ENCODE assay signal across 37 mouse cellular contexts in genomic region chr15:59974584-59974983, GRCm38 (mm10). TPM values are rescaled to one million over a fixed set of nuclear protein-coding genes. Genes with fewer than 3 reads are reported as not detected.
DNase-seq lines count a peak whose midpoint lies in the region; ATAC-seq and TF ChIP-seq lines count a peak whose summit lies in the region.
"Had no signal": no experiment of that assay in that cellular context is flagged by ENCODE, and none has a peak within 500 bp of the region (broad histone marks: within the 10 kb centered on the region; RNA-seq: fewer than 3 reads in every experiment).

No protein-coding gene starts in this region.

- ATAC-seq in forebrain, embryonic 16.5 days, result no peak
- ATAC-seq in forebrain, embryonic 14.5 days, result no peak; the same call in 1 of the 2 replicates
- no peak for ATAC-seq in midbrain, embryonic 16.5 days
- ATAC-seq: activated CD4-positive, CD25-positive, alpha-beta regulatory T cell, adult 4 months; lung, postnatal 0 days had no signal

- H3K4me1 ChIP-seq in forebrain, embryonic 16.5 days (replicated peaks; ENCODE audit: control insufficient read depth, insufficient read depth, low read length), result peaks cover 12% of the 10 kb centered on the region
- H3K4me1 ChIP-seq in forebrain, embryonic 14.5 days (ENCODE audit: control insufficient read depth, insufficient read depth, low read length), result peaks cover 16% of the 10 kb centered on the region
- H3K4me1 ChIP-seq in embryonic fibroblast, embryonic 13.5 days (ENCODE audit: control insufficient read depth, insufficient read depth, low read length), result peaks cover 10% of the 10 kb centered on the region
- no peaks in the 10 kb centered on the region for H3K4me1 ChIP-seq in midbrain, embryonic 16.5 days (ENCODE audit: control insufficient read depth, insufficient read depth, low read length)

- no peak for TF ChIP-seq CTCF in embryonic fibroblast, embryonic 13.5 days (IDR thresholded peaks at IDR 0.05; ENCODE audit: borderline replicate concordance, insufficient read depth, low read length)

- H3K27me3 ChIP-seq in forebrain, embryonic 16.5 days (replicated peaks; ENCODE audit: control insufficient read depth, insufficient read depth, low read length), result peaks cover 4% of the 10 kb centered on the region; the same call in 1 of the 2 replicates
- no peaks in the 10 kb centered on the region for H3K27me3 ChIP-seq in forebrain, embryonic 14.5 days (replicated peaks; ENCODE audit: control insufficient read depth, insufficient read depth, low read length)
- no peaks in the 10 kb centered on the region for H3K27me3 ChIP-seq in midbrain, embryonic 16.5 days (ENCODE audit: control insufficient read depth, insufficient read depth, low read depth, low read length)
- H3K27me3 ChIP-seq: CH12.LX; midbrain, embryonic 12.5 days had no signal

- H3K9me3 ChIP-seq in forebrain, embryonic 16.5 days (ENCODE audit: control insufficient read depth, low read length), result no peaks in the 10 kb centered on the region
- H3K9me3 ChIP-seq in forebrain, embryonic 14.5 days (replicated peaks; ENCODE audit: control insufficient read depth, low read length), result no peaks in the 10 kb centered on the region
- H3K9me3 ChIP-seq in midbrain, embryonic 16.5 days (replicated peaks; ENCODE audit: control insufficient read depth, low read length, poor library complexity, severe bottlenecking), result no peaks in the 10 kb centered on the region
- H3K9me3 ChIP-seq: G1E; midbrain, embryonic 12.5 days had no signal

- TF ChIP-seq POLR2A in embryonic fibroblast, embryonic 13.5 days (IDR thresholded peaks at IDR 0.05; ENCODE audit: low read depth, low read length), result no peak

- no peak overlapping the region for H3K4me3 ChIP-seq in forebrain, embryonic 16.5 days (replicated peaks; ENCODE audit: low read length)
- H3K4me3 ChIP-seq in forebrain, embryonic 14.5 days (ENCODE audit: low read depth, low read length), result no peak overlapping the region
- H3K4me3 ChIP-seq in embryonic fibroblast, embryonic 13.5 days (ENCODE audit: insufficient read depth, low read length), result no peak overlapping the region
- no peak overlapping the region for H3K4me3 ChIP-seq in midbrain, embryonic 16.5 days (ENCODE audit: low read depth, low read length)
- H3K4me3 ChIP-seq: midbrain, embryonic 12.5 days had no signal

- no peak for DNase-seq in forebrain, embryonic 14.5 days (ENCODE audit: low spot score)
- DNase-seq in Muller cell, postnatal 12 days (ENCODE audit: inconsistent ontology term), result peak; percentile 57
- peak; percentile 34 for DNase-seq in embryo, embryonic 11 days
- DNase-seq in c-Kit-positive CD71-positive TER-119-positive erythroid progenitor cells, embryonic 14.5 days (ENCODE audit: low spot score), result no peak
- DNase-seq in adrenal gland, postnatal 10 days, result no peak
- DNase-seq: adrenal gland, adult 8-10 months; B cell, adult 2 months; cerebellum, postnatal 10 days; gastrocnemius, postnatal 10 days; kidney, adult 2 months; kidney, postnatal 14 days; left cerebral cortex, postnatal 4 days; right cerebral cortex, postnatal 25 days; spleen, adult 18-20 months had no signal

- H3K36me3 ChIP-seq in forebrain, embryonic 16.5 days (ENCODE audit: control insufficient read depth, insufficient read depth), result no peaks in the 10 kb centered on the region
- H3K36me3 ChIP-seq in forebrain, embryonic 14.5 days (ENCODE audit: control insufficient read depth, insufficient read depth, low read length), result no peaks in the 10 kb centered on the region
- no peaks in the 10 kb centered on the region for H3K36me3 ChIP-seq in midbrain, embryonic 16.5 days (ENCODE audit: control insufficient read depth, insufficient read depth, low read length)
- H3K36me3 ChIP-seq: G1E; midbrain, embryonic 12.5 days had no signal

- 0 out of 2 replicates have a peak overlapping the region, but pooled peaks have one; percentile 28 for H3K27ac ChIP-seq in forebrain, embryonic 16.5 days (ENCODE audit: low read length)
- no peak overlapping the region for H3K27ac ChIP-seq in forebrain, embryonic 14.5 days (ENCODE audit: low read depth, low read length)
- H3K27ac ChIP-seq in embryonic fibroblast, embryonic 13.5 days (ENCODE audit: insufficient read depth, low read length), result peak overlapping the region; percentile 89
- no peak overlapping the region for H3K27ac ChIP-seq in midbrain, embryonic 16.5 days (ENCODE audit: low read length)
- H3K27ac ChIP-seq: hindbrain, embryonic 14.5 days; midbrain, embryonic 12.5 days had no signal

- no peak overlapping the region for H3K4me2 ChIP-seq in forebrain, embryonic 16.5 days (ENCODE audit: low read length)
- H3K4me2 ChIP-seq in forebrain, embryonic 14.5 days (ENCODE audit: low read length), result no peak overlapping the region
- no peak overlapping the region for H3K4me2 ChIP-seq in midbrain, embryonic 16.5 days (ENCODE audit: low read length)
- H3K4me2 ChIP-seq: hindbrain, embryonic 14.5 days; midbrain, embryonic 12.5 days had no signal

- 54% methylated on average over 5 of the region's 5 CpGs for WGBS in forebrain, embryonic 16.5 days
- 71% methylated on average over 5 of the region's 5 CpGs for WGBS in forebrain, embryonic 14.5 days
- WGBS in midbrain, embryonic 16.5 days, result 72% methylated on average over 5 of the region's 5 CpGs

- no peak overlapping the region for H3K9ac ChIP-seq in forebrain, embryonic 16.5 days (replicated peaks; ENCODE audit: low read depth, low read length)
- H3K9ac ChIP-seq in forebrain, embryonic 14.5 days (ENCODE audit: low read length), result no peak overlapping the region
- no peak overlapping the region for H3K9ac ChIP-seq in midbrain, embryonic 16.5 days (ENCODE audit: low read depth, low read length)
- H3K9ac ChIP-seq: hindbrain, embryonic 14.5 days; midbrain, embryonic 12.5 days had no signal

RNA-seq across cellular contexts. Expression of gene 4933412E24Rik, which starts 41.8 kb away (rescaled TPM):
- not detected in 2 replicates for polyA plus RNA-seq in forebrain, embryonic 16.5 days (2015; fragmentation: Nextera tagmentation; extraction: Ambion mirVana)
- polyA plus RNA-seq in forebrain, embryonic 14.5 days (2014; fragmentation: Nextera tagmentation; extraction: Ambion mirVana), result not detected in 2 replicates
- polyA plus RNA-seq in embryonic fibroblast, embryonic 13.5 days (2011; ENCODE audit: insufficient read length, low read depth, missing spikeins), result not detected in 2 replicates
- not detected for total RNA-seq in adrenal gland, postnatal 10 days (2021)
- not detected in 2 replicates for polyA plus RNA-seq in midbrain, embryonic 16.5 days (2015; fragmentation: Nextera tagmentation; extraction: Ambion mirVana)
- total RNA-seq: adrenal gland, adult 8-10 months; CH12.LX; G1E; gastrocnemius, postnatal 10 days; granulocyte monocyte progenitor cell, adult 5-6 weeks; heart, postnatal 25 days; layer of hippocampus, adult 18-20 months; layer of hippocampus, postnatal 14 days; left cerebral cortex, adult 8-10 months; left cerebral cortex, postnatal 4 days; liver, adult 2 months; monocyte, adult 5-6 weeks had no signal
- polyA plus RNA-seq: activated CD4-positive, CD25-positive, alpha-beta regulatory T cell, adult 4 months; cortical plate, adult 2 months; frontal cortex, adult 2 months; G1E; heart, embryonic 14.5 days; hindbrain, embryonic 14.5 days; intestine, embryonic 14.5 days; kidney, adult 2 months; liver, adult 2 months; liver, embryonic 16.5 days; lung, postnatal 0 days; midbrain, embryonic 12.5 days; neural tube, embryonic 11.5 days; thymus, postnatal 0 days had no signal

Comparison
In these comparisons a context has a peak if more than half of its experiments do, and no peak if none do; other contexts are left out.
1. H3K27ac ChIP-seq: peak in forebrain, embryonic 16.5 days (single experiment) and embryonic fibroblast, embryonic 13.5 days (single experiment); none in forebrain, embryonic 14.5 days (single experiment) and midbrain, embryonic 16.5 days (single experiment).
2. DNase-seq: peak in Muller cell, postnatal 12 days (single experiment) and embryo, embryonic 11 days (single experiment); none in forebrain, embryonic 14.5 days (single experiment), c-Kit-positive CD71-positive TER-119-positive erythroid progenitor cells, embryonic 14.5 days (single experiment) and adrenal gland, postnatal 10 days (single experiment).